Mouse (Mus musculus): ENCODE measurements around the gene Nkx2-3. TPM values are rescaled to one million over a fixed set of nuclear protein-coding genes. Genes with fewer than 3 reads are reported as not detected.

Nkx2-3 gene
- polyA plus RNA-seq, 1 experiment from 2014 or later = not detected

DNA sequence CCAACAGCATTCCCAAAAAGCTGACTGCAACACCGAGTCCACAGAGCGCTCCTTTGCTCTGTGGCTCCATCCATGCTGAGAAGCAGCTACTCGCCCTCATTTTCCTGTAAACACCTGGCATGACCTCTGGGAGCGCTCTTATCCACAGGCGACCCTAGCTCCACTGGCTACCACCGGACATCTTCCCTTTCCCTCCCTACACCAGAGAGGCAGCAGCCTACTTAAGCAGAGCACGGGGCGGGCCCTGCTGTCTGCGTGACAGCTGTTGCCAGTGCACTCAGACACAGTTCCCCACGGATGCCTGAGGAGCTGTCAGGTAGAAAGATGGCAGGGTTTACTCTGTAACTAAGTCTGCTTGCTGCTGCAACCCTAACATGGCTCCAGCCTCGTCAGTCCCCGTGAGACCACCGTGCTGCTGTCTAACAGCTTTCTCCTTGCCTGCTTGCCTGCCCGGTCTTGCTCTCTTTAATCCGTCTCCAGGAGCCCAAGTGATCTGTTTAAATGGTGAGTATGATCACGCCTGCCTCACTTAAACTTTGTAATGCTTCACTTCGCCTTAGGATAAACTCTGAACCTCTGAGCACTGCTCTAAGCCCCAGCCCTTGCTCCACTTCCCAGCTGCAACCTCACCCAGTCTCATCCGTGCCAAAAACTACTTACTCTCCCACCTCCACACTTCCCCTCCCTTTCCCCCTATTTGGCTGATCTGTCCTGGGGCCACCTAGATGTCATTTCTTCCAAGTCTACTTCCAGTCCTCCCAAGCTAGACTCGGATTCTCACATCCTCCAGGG lies 50.2 kb downstream of the Nkx2-3 start:
- no peak overlapping the region for H3K27ac ChIP-seq
- peaks cover 20% of the 10 kb centered on the region for H3K79me2 ChIP-seq (ENCODE audit: inconsistent target)
- H3K36me3 ChIP-seq (ENCODE audit: inconsistent target) = peaks cover 21% of the 10 kb centered on the region
- no peak overlapping the region for H3K4me3 ChIP-seq (ENCODE audit: inconsistent target)
- 91% methylated on average over 19 of the region's 19 CpGs for whole genome bisulfite sequencing (ENCODE audit: missing documents)

DNA sequence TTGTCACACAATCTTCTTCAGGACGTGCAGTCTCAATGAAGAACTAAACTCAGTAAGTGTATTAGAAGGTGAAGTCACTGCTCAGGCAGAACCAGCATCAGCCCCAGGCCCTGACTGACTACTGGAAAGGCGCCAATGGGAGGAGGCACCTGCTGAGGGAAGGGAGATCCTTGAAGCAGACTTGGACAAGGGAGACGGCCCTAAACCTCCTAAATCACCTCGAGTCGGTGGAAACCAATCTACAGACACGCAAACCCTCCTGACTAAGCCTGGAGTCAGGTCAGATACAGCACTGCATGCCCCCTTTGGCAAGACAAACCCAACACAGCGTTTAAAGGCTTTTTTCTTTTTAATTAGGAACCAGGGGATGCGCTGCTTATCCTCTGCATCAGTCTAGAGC lies 51.3 kb downstream of the Nkx2-3 start:
- H3K4me3 ChIP-seq (ENCODE audit: inconsistent target) = no peak overlapping the region
- H3K79me2 ChIP-seq (ENCODE audit: inconsistent target) = peaks cover 31% of the 10 kb centered on the region
- H3K27ac ChIP-seq = no peak overlapping the region
- WGBS (ENCODE audit: missing documents) = 91% methylated on average over 8 of the region's 8 CpGs
- H3K36me3 ChIP-seq (ENCODE audit: inconsistent target) = peaks cover 21% of the 10 kb centered on the region

Other genes starting within 250 kb of the Nkx2-3 start
- gene Hpse2, start 224.0 kb upstream of the Nkx2-3 start, polyA plus RNA-seq (2018) = not detected in 3 replicates
- not detected in 3 replicates for gene Cnnm1, start 171.9 kb upstream of the Nkx2-3 start, polyA plus RNA-seq (2018)
- gene Got1, start 87.7 kb upstream of the Nkx2-3 start, polyA plus RNA-seq (2018) = 86.8 to 158 TPM (median 102 TPM) in 3 replicates
- gene Slc25a28, start 62.6 kb downstream of the Nkx2-3 start, polyA plus RNA-seq (2018) = 16.2 to 24.8 TPM (median 23.2 TPM) in 3 replicates
- gene Entpd7, start 77.3 kb downstream of the Nkx2-3 start, polyA plus RNA-seq (2018) = 10.2 to 14.7 TPM (median 11.2 TPM) in 3 replicates
- 15.4 to 18.3 TPM (median 16.2 TPM) in 3 replicates for gene Cutc, start 140.7 kb downstream of the Nkx2-3 start, polyA plus RNA-seq (2018)
- gene Cox15, start 140.7 kb downstream of the Nkx2-3 start, polyA plus RNA-seq (2018) = 14.3 to 15.8 TPM (median 15.3 TPM) in 3 replicates
- 0.04 TPM in 2 of 3 replicates, not detected in the other for gene Abcc2, start 169.9 kb downstream of the Nkx2-3 start, polyA plus RNA-seq (2018)

Measured in macrophage (primary cell).